Mouse (Mus musculus) left cerebral cortex, postnatal 36 days (tissue): ENCODE measurements around the gene Klhdc4. TPM values are rescaled to one million over a fixed set of nuclear protein-coding genes. Genes with fewer than 3 reads are reported as not detected.

Source experiments
- DNase-seq, 2 experiments: peaks; one replicate each; pipeline ENCODE4 v3.0.0; 2021 to 2022; ENCODE audit warnings: low spot score in 2 of 2, mixed read lengths in 1 of 2
- intact Hi-C: fragments of 180-260 bp; cut with DNase I; formaldehyde crosslinking; loops from one replicate; pipeline ENCODE4 v1.15.1; 2025
- total RNA-seq, 2 experiments: library from RNA; stranded (reverse); gene quantifications; 2 replicates each; pipeline ENCODE4 v1.2.3; 2021

Gene Klhdc4
- total RNA-seq, 2 experiments from 2014 or later = 29.0 to 34.2 TPM

DNA sequence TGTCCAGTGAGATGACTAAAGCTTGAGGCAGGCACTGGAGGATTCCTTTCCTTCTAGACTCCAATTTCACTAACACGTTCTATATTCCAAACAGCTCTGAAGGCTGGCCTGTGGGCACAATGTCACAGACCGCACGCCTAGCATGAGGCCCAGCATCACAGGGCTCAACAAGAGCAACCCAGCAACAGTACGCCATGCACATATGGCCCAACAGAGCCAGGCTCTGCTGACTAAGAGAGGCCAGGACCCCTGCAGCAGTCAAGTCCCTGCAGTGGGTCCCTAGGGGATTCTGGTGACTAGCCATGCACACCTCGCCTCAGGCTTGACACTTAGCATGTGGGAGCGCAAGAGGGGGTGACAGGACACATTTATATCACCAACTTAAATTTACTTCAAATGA lies 8.5 kb downstream of the Klhdc4 start:
- intact Hi-C loops = no loop called here
- DNase-seq = no peak

DNA sequence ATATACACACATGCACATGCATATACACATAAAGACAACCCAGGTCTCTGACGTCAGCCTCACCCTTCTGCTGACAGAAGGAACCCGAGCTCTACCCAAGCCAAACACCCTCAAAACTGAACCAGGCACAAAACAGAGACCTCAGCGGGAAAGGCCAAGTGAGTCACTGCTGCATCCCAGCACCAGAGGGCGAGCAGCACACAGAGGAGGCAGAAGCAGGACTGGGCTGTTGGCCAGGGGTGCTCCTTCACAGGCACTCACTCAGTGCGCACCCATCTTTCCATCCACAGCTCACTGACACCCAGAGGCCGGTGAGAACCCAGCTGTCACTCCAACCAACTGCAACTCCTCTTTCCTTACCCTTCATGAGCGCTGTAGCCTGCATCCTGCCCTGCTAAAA lies 11.1 kb downstream of the Klhdc4 start:
- DNase-seq = no peak
- intact Hi-C loops = no loop called here

DNA sequence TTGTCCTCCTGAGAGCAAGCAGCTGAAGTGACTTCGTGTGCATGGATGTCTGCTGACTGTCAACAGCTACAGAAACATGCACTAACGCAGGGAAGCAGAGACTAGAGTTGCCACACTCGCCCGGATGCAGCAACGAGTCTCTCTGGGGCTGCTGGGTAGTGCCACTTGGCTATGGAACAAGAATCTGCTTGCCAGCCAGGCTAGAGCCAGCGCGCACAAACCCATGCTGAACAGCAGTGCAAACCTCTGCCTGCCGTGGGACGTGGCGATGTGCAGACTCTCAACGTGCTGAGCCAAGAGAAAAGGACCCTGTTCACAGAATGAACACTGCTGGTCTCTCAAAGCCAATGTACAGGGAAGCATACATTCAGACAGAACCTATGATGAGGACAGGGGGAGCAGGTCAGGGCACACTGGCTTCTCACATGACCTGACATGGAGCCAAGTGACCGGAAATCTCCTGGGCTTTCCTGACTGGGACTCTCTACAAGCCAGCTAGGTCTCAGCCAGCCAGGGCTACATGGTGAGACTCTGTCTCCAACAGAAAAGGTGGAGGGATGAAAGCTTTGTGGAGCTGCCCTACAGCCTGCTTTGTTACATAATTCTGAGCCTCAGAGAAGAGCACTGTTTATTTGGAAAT lies 17.3 kb downstream of the Klhdc4 start:
- DNase-seq = peak in 1 of 2 experiments; percentile 44
- intact Hi-C loops = no loop called here

DNA sequence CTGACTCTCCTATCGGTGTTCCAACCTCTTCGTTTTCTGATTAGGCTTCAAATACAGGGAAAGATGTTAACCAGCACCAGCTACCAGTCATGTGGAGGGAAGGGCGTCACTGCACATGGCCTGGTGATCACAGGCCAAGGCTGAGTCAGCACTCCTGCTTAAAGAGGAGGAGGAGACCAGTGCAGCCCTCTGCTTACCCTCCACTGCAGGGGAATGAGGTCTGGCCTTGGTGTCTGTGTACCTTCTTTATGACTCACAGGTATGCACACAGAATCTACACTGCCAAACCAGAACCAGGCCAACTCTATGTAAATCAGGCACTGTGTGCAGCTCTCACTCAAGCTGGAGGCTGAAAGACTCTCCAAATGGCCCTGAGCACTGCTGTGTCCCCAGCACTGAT lies 17.9 kb downstream of the Klhdc4 start:
- DNase-seq = no peak

DNA sequence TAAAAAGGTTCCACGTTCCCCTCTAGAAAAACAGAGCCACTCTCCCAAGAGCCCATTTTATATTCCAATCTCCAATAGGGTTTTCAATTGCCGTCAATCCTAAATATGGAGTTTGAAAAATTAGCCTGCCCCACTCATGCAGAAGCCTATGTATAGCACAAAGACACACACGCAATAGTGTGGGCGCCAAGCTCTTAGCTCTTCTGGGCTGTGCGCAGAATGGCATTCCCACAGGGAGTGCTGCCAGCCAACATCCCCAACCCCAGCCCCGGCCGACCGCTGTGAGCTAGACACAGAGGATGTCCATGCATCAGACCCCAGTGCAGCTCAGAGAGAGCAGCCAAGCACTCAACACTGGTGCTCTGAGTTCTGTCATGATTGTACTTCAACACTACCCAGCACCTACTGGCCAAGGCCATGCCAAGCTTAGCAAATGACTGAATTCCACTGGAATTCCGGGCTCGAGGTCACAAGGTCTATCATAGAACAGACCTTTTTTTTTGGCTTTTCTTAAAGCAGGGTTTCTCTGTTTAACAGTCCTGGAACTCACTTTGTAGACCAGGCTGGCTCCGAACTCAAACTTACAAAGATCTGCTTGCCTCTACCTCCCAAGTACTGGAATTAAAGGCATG lies 19.7 kb downstream of the Klhdc4 start:
- peak; percentile 54 to 75 for DNase-seq
- intact Hi-C loops = no loop called here

More for the DNA sequence above, 17.9 kb downstream of the Klhdc4 start:
- intact Hi-C loops = no loop called here

DNA sequence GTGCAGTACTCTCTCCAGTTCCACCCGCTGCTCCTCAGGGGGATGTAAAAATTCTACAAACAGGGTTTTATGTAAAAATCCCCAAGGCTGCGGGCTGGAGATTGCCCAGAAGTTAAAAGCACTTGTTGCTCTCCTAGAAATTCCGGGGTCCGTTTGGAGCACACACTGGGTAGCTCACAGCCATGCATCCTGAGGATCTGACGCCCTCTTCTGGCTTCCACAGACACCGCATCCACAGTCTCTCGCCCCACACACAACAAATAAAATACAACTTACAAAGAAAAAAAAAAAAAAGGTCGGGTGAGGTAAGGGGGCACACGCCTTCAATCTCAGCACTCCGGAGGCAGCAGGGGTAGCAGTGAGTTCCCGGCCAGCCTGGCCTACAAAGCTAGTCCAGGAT lies 21.3 kb downstream of the Klhdc4 start:
- DNase-seq = no peak
- intact Hi-C loops = no loop called here

DNA sequence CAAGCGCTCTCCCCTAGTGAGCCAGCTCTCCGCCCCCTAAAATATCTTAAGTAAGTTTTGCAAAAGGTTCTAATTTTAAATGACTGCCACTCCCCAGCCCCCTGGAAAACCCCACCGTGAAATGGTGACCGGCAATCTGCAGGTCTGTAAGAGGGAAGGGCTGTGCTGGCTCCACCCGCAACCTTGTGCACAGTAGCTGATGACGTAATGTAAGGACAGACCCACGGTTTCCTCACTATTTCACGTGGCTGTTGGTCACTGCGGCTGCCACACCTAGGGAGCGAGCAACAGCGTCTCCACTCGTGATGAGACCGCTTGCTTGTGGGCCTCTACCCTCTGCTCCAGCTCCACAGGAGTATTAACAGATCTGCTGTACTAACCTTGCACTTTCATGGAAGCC lies 23.2 kb downstream of the Klhdc4 start:
- DNase-seq = no peak
- intact Hi-C loops = no loop called here

DNA sequence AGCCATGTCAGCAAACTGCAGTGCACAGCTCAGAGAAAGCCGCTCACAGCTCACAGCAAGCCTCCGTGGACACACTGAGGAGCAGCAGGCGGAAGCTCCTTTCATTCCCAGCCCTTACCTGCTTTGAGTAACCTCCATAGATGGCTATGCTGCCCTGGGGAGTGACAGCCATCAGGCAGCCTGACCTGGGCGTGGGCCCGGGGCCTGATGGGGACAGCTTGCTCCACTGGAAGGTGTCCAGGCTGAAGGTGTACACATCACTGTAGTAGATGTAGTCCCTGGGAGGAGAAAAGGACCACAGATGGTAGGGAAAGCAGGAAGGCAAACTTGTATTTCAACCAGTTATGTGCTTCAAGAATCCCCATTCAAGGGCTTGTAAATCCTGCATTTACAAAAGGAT lies 24.5 kb downstream of the Klhdc4 start:
- intact Hi-C loops = no loop called here

DNA sequence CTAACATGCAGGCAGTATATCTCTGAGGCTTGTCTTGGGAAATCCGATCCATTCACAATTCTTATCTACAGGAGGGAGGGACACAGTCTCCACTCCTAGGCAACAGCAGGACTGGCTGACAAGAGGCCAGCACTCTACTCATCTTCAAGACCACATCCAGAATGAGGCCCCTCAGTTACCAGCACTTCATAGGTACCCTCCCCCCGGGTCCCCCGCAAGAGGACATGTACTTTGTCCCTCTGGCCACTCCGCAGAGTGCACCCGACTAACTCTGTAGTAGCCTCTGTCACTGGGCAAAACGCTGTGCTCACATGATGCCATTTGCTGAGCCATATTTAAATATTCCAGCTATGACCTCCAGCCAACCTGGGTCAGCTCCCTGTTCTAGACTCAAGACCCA lies 31.0 kb downstream of the Klhdc4 start:
- intact Hi-C loops = no loop called here

More for the DNA sequence above, 24.5 kb downstream of the Klhdc4 start:
- DNase-seq = no peak

DNA sequence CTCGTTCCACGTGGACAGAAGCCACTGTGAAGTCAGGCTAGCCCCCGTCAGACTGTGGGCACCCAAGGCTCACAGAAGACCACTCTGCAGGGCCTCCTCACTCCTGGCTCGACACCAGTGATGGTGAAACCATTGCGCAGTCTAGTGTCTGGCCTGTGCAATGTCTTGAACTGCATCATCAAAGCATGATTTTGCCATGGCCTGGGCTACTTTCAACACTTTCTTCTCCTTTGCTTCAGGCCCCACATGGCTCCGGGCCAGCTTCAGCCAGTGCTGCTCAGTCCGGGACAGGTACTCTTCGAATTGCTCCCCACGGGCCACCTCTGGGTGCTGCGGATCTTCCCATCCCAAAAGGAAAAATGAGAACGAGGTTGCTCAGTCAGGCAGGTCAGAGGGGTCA lies 33.0 kb downstream of the Klhdc4 start:
- DNase-seq = no peak
- intact Hi-C loops = no loop called here

More for the DNA sequence above, 31.0 kb downstream of the Klhdc4 start:
- DNase-seq = no peak

DNA sequence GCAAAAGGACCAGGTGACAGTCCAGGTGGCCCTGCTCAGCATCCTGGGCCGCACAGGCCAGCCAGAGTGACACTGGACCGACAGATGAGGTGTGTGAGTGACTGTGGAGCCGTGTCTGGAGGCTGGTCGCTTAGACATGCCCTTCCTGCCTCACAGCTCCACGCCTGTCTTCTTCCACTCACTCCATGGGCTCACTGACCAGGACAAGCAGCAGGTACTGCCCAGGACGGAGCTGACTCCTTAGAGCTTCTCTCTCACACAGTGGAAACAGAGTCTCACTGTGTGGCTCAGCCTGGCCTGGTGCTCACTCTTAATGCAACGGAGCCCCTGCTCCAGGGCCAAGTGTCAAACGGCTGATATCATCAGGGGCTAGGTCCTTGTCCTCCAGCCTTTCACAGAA lies 33.9 kb downstream of the Klhdc4 start:
- intact Hi-C loops = no loop called here
- no peak for DNase-seq

DNA sequence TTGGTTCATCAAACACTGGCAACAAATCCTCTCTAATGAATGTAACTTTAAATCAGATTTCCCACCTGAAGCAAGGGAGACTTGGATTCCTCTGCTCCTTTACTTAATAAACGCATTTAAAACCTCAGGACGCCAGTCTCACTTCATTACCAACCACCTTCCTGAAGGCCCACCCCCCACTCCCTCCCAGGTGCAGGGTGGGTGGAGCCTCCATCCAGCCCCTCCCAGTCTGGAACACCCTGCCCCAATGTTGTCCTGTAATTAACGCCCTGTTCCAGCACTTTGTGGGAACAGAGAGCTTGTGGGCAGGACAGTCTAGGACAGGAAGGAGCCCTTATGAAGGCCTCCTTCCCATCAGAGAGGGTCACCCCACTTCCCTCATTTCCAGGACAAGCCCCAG lies 35.2 kb downstream of the Klhdc4 start:
- intact Hi-C loops = no loop called here
- no peak for DNase-seq

DNA sequence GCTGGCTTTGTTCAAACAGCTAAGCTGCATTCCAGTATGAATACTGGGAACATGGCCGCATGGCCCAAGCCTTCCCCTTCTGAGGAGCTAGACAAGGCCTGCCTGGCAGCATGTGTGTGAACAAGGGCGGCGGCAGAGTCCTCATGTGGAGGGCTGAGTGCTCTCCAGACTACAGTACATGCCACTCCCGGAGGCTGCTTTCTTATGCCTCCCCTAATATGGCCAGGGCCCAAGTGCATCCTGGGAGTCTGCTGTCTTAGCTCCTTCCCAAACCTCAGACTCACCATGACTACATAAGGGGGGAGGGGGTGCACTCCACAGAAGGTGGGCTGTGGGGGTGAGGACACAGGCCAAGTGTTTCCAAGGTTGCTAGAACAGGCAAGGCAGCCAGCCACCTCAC lies 36.7 kb downstream of the Klhdc4 start:
- intact Hi-C loops = no loop called here
- DNase-seq = no peak

DNA sequence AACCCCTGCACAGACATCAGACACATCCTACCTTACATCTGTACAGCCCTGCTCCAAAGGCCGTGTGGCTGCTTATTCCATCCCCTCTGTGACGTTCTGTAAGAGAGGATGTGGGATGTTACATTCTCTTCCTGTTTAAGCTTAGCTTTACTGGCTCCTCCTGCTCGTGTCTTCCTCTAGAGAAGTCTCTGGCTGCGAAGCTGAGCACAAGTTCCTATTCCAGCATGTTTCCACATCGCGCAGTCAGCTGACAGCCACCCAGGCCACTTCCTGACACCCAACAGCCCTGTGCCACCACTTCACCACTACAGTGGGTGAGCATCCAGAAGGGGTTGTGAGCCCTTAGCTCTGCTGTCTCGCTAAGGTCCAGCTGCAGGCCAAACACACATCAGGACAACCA lies 37.2 kb downstream of the Klhdc4 start:
- intact Hi-C loops = no loop called here
- DNase-seq = no peak

DNA sequence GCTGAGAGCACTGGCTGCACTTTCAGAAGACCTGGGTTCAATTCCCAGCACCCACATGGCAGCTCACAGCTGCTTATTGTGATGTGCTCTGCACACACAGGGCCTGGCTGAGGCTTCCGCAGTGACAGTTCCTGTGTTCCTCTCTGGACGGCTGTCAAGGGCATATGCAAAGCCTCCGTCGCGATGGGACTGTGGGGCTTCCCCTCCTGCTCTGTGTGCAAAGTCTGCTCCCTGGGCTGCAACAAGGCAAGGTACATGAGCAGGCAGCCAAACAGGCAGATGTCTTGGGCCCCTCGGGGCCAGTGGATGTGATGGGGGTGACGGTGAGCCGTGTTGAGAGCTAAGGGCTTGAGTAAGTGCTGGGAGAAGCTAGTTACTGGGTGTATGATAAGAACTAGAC lies 40.6 kb downstream of the Klhdc4 start:
- DNase-seq = no peak
- intact Hi-C loops = loop anchor here (5.0 kb wide), 1 partner anchor 56 kb away; no protein-coding TSS in a partner anchor

DNA sequence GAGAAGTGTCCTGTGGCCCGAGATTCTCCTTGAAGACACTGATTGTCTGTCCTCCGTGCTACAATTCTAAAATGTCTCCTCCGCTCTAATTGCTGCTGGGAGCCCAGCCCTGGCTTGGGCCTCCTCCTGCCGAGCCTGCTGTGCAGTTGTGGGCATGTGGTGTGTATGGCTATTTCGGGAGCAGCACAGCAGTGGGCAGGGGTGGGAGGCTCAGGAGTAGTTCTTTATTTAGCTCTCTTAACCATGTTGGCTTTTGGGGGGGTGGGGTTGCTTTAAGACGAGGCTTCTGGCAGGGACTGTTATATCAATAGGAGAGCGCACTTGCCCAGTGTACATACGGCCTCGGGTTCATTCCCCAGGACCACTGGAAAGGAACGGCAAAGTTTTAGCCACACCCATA lies 42.8 kb downstream of the Klhdc4 start:
- peak; percentile 74 to 81 for DNase-seq

DNA sequence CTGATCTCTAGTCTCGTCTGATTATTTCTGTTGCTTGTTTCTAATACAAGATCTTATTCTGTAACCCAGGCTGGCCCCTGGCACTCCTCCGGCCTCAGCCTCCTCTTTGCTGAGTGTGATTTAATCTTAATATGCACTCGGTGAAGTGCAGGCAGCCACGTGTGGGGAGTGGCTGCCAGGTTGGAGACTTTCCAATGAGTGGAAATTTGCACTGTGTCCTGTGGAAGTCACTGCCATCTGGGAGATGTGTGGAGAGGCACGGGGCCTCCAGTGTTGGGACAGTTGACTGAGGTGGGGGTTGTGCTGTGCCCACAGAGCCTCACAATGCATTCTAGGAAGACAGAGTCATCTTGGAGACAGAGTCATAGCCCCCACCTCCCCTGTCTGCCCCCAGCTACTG lies 46.9 kb downstream of the Klhdc4 start:
- DNase-seq = no peak
- intact Hi-C loops = no loop called here

More for the DNA sequence above, 42.8 kb downstream of the Klhdc4 start:
- intact Hi-C loops = loop anchor here (5.0 kb wide), 1 partner anchor 54 kb away; no protein-coding TSS in a partner anchor

DNA sequence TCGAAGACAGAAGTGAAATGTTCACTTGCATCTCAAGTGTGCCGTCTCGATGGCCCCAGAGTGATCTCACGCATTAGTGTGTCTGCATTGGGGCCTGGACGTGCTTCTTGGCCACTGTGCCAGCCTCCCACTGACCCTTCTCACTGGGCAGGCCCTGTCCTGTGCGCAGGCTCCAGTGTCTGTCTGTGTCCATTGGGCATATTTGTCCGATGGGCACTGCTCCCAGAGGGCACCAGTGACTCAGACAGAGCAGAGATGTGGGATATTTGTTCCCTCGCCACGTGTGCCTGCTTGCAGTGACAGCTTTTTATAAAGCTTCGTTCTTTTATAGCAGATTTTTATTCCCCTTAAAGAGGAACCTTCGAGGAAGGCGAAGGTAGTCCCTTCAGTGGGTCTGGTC lies 55.5 kb downstream of the Klhdc4 start:
- intact Hi-C loops = no loop called here
- DNase-seq = no peak

DNA sequence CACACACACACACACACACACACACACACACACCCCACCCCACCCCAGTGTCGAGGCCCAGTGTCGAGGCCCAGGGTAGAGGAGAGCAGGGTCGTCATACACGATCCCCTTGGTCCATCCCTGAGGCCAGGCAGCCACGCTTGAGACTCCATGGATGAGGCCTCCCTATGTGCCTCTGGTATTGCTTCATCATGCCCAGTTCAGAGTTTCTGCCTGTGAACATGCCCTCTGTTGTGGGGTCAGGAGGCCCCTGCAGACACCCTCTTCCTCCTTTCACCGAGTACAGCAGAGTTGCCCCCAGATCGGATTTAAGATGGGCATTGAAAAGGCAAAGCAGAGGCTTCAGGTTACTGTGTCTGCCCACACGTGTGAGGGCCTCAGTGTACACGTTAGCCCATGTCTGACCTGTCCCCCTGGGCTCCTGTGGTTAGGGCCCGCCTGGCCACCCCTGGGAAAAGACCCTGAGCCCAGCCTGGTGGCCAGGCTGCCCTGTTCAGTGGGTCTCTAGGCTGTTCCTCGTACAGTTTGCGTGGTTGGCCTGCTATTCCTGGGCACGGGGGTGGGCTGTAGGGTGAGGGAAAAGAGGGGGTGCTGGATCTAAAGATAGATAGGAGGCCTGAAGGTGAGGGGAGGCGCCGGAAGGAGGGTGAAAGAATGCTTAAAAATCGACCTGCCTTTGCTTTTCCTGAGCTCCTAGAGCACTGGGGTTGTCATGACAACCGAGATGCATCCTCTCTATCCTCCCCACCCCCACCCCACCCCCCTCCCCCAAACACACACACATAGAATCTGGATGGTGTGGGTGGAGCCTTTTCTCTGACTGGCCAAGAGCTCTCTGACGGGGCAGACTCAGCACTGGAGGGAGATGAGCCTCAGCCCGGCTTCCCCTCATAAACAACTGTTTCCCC lies 58.3 kb downstream of the Klhdc4 start:
- DNase-seq = peak in 1 of 2 experiments; percentile 49
- intact Hi-C loops = no loop called here

DNA sequence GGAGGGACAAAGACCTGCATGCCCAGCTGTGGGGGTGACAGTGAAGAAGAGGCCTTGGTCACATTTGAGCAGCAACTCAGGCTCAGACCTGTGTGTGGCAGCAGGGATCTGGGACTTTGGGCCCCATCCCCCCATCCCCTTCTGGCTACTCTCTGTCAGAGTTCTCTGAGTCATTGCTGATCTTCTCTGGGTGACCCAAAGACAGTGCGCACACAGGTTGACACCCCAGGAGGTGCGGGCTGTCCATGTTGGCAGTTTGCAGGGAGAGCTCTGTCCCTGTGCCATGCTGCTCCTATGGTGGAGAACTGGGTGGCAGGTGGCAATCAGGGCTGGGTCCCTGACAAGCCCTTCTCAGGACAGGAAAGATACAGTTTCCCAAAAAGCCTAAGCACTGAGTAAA lies 59.7 kb downstream of the Klhdc4 start:
- DNase-seq = no peak
- intact Hi-C loops = loop anchor here (5.0 kb wide), 1 partner anchor 37 kb away; no protein-coding TSS in a partner anchor
